Mouse (Mus musculus) C2C12 (cell line): ENCODE measurements around the gene Pycr1.
A peak's percentile ranks its signal among the peaks of the same experiment; 100 is the strongest.

Experiments used
- CTCF ChIP-seq: IDR thresholded peaks from one replicate; pipeline ENCODE4 v1.5.1; 2011; ENCODE audit not compliant: control insufficient read depth, insufficient read depth, insufficient read length
- MAX ChIP-seq: IDR thresholded peaks from one replicate; pipeline ENCODE4 v1.6.1; 2011; ENCODE audit warnings: mild to moderate bottlenecking, control low read depth
- MYOD1 ChIP-seq: IDR thresholded peaks from one replicate; pipeline ENCODE4 v1.6.1; 2011; ENCODE audit warnings: low read depth; ENCODE audit not compliant: control insufficient read depth, insufficient read length
- USF1 ChIP-seq: IDR thresholded peaks from one replicate; pipeline ENCODE4 v1.6.1; 2011; ENCODE audit warnings: low read depth, mild to moderate bottlenecking, control low read depth, moderate library complexity

DNA sequence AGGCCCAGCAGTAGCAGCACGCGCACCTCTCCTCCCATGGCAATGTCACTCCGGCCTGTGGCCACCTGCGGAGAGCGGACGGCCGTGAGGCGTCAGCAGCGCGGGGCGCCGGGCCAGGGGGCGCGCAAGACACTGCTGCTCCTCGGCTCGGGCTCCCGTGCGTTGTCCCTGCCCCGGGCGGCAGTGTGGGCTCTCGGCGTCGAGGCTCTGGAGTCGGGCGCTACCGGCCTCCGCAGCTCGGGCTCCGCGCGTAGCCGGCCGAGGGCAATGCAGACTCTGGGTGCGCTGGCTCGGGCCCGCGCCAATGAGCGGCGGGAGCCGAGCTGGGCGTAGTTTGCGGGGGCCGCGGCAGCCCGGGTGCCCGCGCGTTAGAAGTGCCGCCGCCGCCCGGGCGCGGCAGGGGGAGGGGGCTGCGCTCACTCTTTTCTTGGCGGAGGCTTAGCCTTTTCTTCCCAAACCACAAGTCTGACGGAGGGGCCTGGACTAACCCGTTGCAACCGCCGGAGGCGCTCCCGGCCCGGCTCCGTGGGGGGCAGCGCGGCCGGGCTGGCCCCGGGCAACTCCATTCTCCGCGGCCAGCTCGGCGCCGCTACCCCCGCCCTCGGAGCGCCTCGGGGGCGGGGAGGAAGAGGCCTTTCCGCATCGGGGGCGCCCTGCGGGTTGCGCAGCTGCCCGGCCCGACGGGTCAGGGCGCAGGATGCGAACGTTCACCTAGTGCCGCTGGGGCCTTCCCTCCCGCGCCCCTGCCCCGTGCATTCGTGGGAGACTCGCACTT is 16.9 kb upstream of the Pycr1 start:
- TF ChIP-seq CTCF (peak; percentile 0), MAX (no peak), USF1 (no peak), MYOD1 (no peak)
